Mouse (Mus musculus) adrenal gland, postnatal 4 days (tissue): ENCODE measurements around the gene Trim11. TPM values are rescaled to one million over a fixed set of nuclear protein-coding genes. Genes with fewer than 3 reads are reported as not detected.

Experiments used
- DNase-seq, 2 experiments: peaks; one replicate each; pipeline ENCODE4 v3.0.0; 2021 to 2022; ENCODE audit warnings: low spot score in 2 of 2, mixed read lengths in 2 of 2
- total RNA-seq, 2 experiments: library from RNA; stranded (reverse); gene quantifications; 2 replicates each; pipeline ENCODE4 v1.2.3; 2021

Trim11 gene
- total RNA-seq, 2 experiments from 2014 or later = 34.1 to 34.8 TPM

DNA sequence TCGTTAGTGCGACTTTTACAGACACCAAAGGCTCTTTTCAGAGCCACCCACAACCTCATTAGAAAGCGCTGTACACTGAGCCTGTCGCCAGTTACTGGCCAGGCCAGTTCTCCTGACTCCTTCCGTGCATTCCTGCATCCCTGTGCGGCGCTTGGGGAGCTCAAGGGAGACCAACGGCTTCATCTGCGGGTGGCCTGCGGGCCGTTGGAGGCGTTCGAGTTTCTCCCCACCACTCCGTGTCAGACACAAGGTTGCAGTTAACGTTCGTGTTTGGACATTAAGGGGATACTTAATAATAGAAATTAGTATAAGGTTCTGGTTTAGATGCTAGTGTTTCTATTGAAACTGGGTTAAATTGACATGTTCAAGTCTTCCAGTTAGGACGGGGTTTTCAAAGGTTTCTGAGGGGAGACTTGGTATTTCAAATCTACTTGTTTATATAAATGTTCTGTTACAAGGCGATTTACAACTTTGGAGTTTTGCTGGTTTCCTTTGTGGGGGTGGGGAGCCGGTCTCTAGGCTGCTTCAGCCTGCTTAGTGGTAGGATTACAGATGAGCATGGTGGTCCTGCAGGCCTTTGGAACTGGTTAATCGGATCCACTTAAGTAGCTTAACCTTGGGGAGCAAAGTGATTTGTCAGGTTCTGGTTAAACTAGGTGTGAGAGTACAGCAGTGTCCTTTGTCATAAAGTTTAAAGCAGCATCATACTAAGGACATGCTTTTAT is 22.6 kb upstream of the Trim11 start:
- DNase-seq = no peak

- DNase-seq = no peak
Observed at GRCm38 (mm10) chr11:58955868-58956257, 22.0 kb upstream of the Trim11 start.

DNA sequence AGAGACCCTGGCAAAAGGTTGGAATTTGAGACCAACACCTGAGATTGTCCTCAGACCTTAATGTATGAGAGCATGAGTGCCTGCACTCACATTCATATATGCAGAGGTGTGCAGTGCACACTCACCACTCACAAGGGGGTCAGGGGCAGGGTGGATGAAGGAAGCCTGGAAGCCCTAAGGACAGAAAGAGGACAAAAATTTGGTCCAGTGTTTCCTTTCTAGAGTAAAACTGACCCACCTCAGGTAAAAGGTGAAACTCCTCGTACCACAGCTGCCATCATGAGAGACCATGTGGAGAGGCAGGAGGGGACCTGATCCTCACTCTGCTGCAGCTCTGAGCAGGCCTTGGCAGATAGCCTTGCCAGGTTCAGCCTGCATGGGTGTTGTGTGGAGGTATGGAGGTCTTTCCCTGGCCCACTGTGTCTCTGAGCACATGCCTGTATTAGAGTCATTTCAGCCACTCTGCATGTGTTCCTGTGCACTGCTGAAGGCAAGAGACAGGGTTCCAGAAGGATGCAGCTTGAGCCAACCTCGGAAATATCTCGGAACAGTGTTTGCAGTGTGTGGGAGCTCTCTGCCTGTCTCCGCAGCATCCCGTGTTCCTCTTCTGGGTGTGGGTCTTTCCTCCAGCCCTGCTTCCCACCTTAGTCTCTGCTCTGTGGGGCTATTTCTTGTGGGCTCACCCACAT is 20.5 kb upstream of the Trim11 start:
- DNase-seq = no peak

DNA sequence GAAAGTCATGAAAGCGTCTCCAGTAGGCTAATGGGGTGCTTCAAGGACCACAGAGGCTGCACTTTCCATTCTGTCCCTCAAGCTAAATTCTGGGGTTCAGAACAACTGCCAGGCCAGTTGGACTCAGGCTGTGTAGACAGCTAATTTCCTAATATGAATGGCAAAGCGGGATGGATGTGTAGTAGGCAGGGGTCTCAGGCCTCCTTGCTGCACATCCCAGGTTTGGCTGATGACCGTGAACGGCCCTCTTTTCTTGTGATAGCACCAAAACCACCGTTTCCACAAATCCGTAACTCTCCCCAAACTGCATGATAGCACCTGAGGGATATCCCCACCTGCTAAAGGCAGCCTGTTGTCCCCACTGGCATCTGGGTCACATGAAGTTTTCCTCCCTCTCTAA is 19.4 kb upstream of the Trim11 start:
- DNase-seq = no peak

DNA sequence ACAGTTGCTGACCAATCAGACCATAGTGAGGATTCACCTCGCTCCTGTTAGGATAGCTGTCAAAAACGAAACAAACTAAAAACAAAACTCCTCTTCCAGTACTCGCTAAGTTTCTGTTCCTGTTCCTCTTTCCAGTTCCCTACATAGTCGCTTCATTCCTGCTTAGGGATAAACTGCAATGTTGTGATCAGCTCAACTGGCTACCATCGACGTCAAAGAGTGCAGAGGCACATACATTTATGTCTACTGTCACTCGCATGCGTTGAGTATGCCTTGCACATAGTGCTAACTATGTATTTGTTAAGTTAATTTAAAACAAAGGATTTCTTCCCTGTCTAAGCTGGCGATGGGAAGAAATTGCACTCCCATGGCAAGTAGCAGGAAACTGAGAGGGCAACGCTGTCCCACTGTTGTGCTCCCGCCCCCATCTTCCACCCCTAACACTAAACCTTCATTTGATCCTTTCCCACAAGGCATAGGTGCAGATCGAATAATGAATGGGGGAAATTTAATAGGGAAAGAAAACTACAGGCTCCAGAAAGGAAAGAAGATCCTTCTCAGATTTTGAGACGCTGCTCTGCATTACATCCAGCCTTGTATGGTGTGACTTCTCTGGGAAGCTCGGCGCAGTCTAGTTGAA is 18.6 kb upstream of the Trim11 start:
- DNase-seq = no peak

GRCm38 (mm10) chr11:58959921-58960465 is 17.9 kb upstream of the Trim11 start:
- DNase-seq = peak; percentile 50 to 53

DNA sequence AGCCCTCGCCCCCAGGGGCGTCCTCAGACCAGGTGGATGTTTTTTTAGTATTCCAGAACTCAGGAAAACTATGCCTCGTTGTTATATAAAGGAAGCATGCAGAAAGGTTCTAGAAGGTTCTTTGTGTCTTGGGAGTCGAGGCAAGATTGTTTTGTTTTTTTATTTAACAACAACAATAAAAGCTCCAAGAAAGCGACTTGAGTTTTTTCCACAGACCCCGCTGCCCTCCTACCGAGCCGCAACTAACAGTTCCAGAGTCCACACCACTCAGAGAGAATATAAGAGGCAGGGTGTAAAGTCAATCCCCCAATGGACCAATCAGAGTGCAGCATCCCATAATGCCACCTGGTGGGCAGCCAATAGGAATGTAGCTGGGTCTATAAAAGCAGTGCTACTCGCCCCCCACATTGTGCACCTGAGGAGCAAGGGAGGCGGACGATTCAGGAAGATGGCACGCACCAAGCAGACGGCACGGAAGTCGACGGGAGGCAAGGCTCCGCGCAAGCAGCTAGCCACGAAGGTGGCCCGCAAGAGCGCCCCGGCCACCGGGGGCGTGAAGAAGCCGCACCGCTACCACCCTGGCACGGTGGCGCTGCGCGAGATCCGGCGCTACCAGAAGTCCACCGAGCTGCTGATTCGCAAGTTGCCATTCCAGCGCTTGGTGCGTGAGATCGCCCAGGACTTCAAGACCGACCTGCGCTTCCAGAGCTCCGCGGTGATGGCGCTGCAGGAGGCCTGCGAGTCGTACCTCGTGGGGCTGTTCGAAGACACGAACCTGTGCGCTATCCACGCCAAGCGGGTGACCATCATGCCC is 16.3 kb upstream of the Trim11 start:
- DNase-seq = no peak

GRCm38 (mm10) chr11:58963543-58963942 is 14.3 kb upstream of the Trim11 start:
- DNase-seq = no peak

- DNase-seq = no peak
Observed at GRCm38 (mm10) chr11:58964216-58964615, 13.7 kb upstream of the Trim11 start.

GRCm38 (mm10) chr11:58965001-58965760 is 12.7 kb upstream of the Trim11 start:
- DNase-seq = no peak

DNA sequence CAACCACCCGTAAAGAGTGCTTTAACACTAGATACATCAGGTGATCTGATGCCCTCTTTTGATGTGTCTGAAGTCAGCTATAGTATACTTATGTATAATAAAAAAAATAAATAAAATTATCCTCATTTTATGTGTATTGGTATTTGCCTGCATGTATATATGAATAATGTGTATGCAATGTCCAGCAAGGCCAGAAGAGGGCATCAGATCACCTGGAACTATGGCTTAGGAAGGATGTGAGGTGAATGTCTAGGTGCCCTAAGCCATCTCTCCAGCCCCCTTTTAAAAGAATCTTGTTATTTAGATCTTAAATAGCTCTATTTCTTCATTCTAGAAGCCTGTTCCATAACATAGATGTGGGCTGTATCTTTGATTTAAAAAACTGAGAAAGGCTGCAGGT is 10.5 kb upstream of the Trim11 start:
- no peak for DNase-seq

GRCm38 (mm10) chr11:58968551-58968950 is 9.3 kb upstream of the Trim11 start:
- DNase-seq = no peak

- no peak for DNase-seq
Observed at GRCm38 (mm10) chr11:58969027-58969426, 8.9 kb upstream of the Trim11 start.

DNA sequence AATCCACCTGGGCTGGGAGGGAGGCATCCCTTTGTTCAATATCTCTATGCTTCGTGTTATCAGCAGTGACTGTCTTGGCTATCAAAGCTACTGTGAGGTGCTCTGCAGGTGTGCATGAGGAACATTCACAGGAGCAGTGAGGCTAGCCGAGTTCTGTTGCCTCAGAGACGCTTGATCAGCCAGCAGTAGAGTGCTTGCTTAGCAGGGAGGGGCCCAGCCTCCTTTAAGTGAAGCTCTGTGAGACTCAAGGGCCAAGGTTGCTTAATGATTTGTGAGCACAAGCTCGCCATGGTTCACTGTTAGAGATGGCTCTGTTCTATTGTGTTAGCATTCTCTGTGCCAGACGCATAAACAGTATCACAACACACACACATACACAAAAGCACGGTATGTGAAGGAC is 8.2 kb upstream of the Trim11 start:
- DNase-seq = no peak

DNA sequence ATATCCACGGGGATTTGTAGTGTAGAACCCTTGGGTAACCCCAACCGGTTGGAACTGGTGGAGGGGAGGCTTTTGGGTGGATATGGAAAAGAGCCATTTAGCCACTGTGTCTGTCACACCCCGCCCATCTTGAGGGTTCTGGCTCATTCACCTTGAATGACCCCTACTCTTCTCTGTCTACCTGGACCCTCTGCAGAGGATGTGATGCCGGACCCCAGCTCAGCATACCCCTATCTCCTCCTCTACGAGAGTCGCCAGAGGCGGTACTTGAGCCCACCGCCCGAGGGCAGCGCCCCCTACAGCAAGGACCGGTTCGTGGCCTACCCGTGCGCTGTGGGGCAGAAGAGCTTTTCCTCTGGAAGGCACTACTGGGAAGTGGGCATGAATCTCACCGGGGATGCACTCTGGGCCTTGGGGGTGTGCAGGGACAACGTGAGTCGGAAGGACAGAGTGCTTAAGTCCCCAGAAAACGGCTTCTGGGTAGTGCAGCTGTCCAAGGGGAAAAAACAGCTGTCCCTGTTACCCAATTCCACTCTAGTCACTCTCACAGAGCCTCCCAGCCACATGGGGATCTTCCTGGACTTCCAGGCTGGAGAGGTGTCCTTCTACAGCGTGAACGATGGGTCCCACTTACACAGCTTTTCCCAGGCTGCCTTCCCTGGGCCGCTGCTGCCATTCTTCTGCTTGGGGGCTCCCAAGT is 6.9 kb upstream of the Trim11 start:
- no peak for DNase-seq

DNA sequence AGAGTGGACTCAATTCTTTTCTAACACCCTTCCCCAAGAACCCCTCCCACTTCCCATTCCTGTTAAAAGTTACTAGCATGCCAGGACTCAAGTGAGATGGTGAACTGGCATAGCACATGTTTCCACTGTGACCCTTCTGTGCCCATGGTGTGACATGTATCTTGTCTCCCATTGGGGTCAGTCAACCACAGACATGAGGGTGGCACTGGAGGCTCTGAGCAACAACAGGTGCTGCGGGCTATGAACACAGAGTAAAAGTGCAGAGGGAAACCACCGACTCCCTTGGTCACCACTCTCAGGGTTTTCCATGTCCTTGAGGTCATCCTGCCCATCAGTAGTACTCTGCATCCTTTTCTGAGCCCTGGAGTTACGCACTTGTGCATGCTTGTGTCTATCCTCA is 6.1 kb upstream of the Trim11 start:
- no peak for DNase-seq

GRCm38 (mm10) chr11:58974414-58974813 is 3.5 kb upstream of the Trim11 start:
- no peak for DNase-seq

DNA sequence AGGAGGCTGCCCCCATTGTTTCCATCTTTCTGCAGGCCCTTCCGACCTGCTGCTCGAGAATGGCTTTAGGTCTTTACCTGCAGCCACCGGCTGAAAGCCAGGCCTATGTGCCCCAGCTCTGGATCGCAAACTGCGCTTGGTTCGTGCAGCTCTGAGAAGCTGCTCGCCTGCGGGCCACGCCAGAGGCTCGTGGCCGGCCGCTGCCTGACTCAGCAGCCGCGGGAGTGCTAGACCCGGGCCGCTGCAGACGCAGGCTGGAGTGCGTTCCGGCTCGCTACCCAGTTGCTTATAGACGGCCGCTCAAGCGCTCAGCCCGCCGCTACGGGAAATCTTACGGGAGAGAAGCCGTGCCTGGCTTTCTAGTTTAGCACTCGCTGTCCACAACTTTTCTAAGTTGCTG is 743 bp upstream of the Trim11 start:
- DNase-seq = no peak

- DNase-seq = no peak
Observed at GRCm38 (mm10) chr11:58977607-58978026, 276 bp upstream of the Trim11 start.

DNA sequence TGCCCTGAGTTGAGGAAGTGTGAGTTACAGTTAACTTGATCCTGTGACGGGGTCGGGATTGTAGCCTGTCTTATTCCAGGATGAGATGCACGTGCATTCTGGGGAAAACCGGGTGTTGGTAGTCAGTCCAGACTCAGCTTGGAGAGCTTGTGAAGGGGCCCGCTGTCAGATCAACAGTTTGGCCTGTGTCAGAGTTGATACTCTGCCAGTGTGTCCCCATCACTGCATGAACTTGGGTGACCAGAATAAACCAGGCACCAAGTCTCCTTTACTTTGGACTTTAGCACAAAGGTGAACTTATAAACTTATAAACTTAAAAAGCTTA is 775 bp downstream of the Trim11 start:
- no peak for DNase-seq
